Mouse (Mus musculus) erythroblast, embryonic 14.5 days (primary cell): ENCODE measurements around the gene Kcne2.

Source experiments
- GATA1 ChIP-seq: IDR thresholded peaks from 2 replicates; pipeline ENCODE4 v1.6.1; 2012; ENCODE audit warnings: low read length, inconsistent platforms, mixed read lengths
- TAL1 ChIP-seq: IDR thresholded peaks from 3 replicates; pipeline ENCODE4 v1.6.1; 2012; ENCODE audit warnings: low read length, inconsistent platforms, mixed read lengths

GRCm38 (mm10) chr16:92321341-92321740 is 29.2 kb downstream of the Kcne2 start, which contains the start of gene Fam243:
- TF ChIP-seq TAL1 (no peak), GATA1 (no peak)
